Mouse (Mus musculus): ENCODE measurements around the gene Hist1h4b.

DNA sequence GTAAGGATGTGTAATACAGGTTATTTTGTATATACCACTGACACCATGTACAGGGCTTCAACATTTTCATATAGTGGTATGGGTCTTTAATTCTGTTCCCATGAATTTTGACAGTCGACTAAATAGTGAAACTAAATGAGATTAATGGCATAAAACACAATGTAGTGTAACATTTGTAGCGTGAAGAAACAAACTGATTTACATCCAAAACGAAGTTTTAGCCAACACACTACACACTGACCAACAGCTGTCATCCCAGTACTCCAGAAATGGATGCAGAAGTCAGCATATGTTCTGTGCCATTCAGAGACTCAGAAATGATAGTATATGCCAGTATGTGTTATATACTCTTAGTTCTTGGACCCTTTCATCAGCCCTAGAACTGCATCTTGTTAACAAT lies 1.1 kb downstream of the Hist1h4b start:
- TF ChIP-seq GATA1 (IDR thresholded peaks at IDR 0.05; ENCODE audit: borderline replicate concordance, low read length) (no peak), FLI1 (IDR thresholded peaks at IDR 0.05; ENCODE audit: low read length) (no peak)
